Mouse (Mus musculus) bone marrow, adult 2 months (tissue): ENCODE data around the gene Serinc5.

Source experiments
- CTCF ChIP-seq: fragments of 200-500 bp; IDR thresholded peaks from 2 replicates; pipeline ENCODE4 v1.5.1; 2011; ENCODE audit warnings: low read length, control low read depth; ENCODE audit not compliant: control insufficient read depth, insufficient read depth
- POLR2A ChIP-seq: fragments of 200-500 bp; IDR thresholded peaks from 2 replicates; pipeline ENCODE4 v1.6.1; 2011; ENCODE audit warnings: low read depth, mild to moderate bottlenecking, control low read depth, low read length, borderline replicate concordance; ENCODE audit not compliant: control insufficient read depth

- no peak for TF ChIP-seq CTCF
- no peak for TF ChIP-seq POLR2A
These were observed 144.1 kb downstream of the Serinc5 start for GRCm38 (mm10) chr13:92755036-92755435.
